Mouse (Mus musculus) fat pad, adult 2 months (tissue): Measurements from ENCODE around the gene Tas2r126.

ENCODE experiments used
- DNase-seq: peaks from one replicate; pipeline ENCODE4 v3.0.0-alpha.2; 2011; ENCODE audit warnings: low read depth, low spot score; ENCODE audit errors: extremely low read depth

Gene Tas2r126

DNA sequence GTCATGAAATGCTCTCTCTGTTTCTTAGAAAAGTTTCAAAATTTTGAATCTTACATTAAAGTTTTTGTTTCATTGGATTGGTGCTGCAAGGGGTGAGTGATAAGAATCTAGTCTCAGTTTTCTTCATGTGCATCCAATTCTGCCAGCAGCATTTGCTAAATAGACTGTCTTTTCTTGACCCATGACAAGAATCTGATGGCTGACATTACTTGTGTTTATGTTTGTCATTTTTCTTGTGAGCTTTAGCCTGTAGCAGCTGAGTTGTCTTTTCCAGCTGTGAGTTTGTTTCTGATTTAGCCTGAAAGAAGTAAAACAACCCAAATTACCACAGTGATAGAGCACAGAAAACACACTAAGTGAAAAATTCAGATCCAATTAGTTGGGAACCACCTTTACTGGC lies 50.3 kb downstream of the Tas2r126 start:
- no peak for DNase-seq
